Mouse (Mus musculus) bone marrow macrophage, adult 2 months (primary cell): Measurements from ENCODE around the gene Bnipl. TPM values are rescaled to one million over a fixed set of nuclear protein-coding genes. Genes with fewer than 3 reads are reported as not detected.

ENCODE experiments used
- H3K27ac ChIP-seq: 2 replicates; pipeline ENCODE4 v1.5.1; 2012; ENCODE audit warnings: low read depth, low read length; ENCODE audit not compliant: insufficient read depth
- H3K4me1 ChIP-seq: 2 replicates; pipeline ENCODE4 v1.6.1; 2012; ENCODE audit warnings: low read length; ENCODE audit not compliant: control insufficient read depth, insufficient read depth
- H3K4me3 ChIP-seq: 2 replicates; pipeline ENCODE4 v1.5.1; 2012; ENCODE audit warnings: mild to moderate bottlenecking, low read length, moderate library complexity; ENCODE audit not compliant: insufficient read depth
- CTCF ChIP-seq: IDR thresholded peaks from 2 replicates; pipeline ENCODE4 v1.5.1; 2012; ENCODE audit warnings: low read depth, mild to moderate bottlenecking, low read length, moderate library complexity
- POLR2A ChIP-seq: IDR thresholded peaks from 2 replicates; pipeline ENCODE4 v1.6.1; 2012; ENCODE audit warnings: mild to moderate bottlenecking, low read depth, low read length, borderline replicate concordance
- polyA plus RNA-seq: library from polyadenylated mRNA; stranded (reverse); fragments of >200 nt; gene quantifications from 2 replicates; pipeline ENCODE4 v1.2.4, GENCODE M21; 2012; ENCODE audit not compliant: missing spikeins, insufficient read depth, insufficient read length

Gene Bnipl
- polyA plus RNA-seq, 1 experiment, result not detected

GRCm38 (mm10) chr3:95229781-95230494 lies 21.1 kb downstream of the Bnipl start:
- TF ChIP-seq CTCF (no peak), POLR2A (no peak)
- peak overlapping the region; percentile 99 for H3K27ac ChIP-seq
- peaks cover 18% of the 10 kb centered on the region for H3K4me1 ChIP-seq
- peak overlapping the region; percentile 88 for H3K4me3 ChIP-seq

DNA sequence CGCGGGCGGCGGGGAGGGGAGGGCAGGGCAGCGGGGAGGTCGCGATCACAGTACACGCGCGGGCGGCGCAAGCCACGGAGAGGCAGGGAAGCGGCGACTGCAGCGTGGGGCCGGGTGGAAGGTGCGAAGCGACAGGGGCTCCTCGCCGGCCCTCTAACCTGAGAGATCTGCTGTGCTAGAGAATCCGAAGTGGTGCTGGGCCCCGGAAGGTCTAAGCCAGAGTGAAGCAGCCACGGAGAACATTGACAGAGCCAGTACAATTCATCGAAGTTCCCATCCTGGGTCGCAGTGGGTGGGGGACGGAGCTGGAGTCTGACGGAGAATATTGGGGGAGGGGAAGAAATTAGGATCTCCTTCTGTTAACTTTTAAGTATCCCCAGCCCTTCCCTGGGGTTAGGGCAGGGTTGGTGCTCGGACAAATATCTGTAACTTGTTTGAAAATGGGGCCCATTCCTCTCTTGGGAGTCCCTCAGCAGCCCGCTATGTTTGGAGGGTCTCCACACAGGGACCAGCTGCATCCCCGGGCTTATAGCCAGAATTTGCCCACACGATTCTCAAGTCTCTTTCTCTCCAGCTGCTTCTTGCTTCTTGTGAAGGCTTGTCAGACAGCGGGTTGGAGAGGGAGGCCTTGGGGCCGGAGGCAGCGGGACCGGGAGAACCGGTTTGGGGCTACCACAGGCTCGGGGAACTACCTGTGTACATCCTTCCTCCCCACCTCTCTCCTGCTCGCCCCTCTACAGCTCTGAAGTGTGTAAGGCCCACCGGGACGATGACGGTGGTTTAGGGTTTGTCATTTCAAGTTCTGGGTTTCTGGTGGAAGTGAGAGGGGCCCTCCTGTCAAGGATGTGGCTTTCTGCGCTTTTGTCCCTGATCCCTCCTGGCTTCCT lies 21.9 kb downstream of the Bnipl start:
- Histone ChIP-seq H3K4me3 (peak overlapping the region; percentile 88), H3K27ac (peak overlapping the region; percentile 99), H3K4me1 (peaks cover 18% of the 10 kb centered on the region)
- TF ChIP-seq POLR2A, result no peak
- TF ChIP-seq CTCF, result no peak

- peaks cover 18% of the 10 kb centered on the region for H3K4me1 ChIP-seq
- no peak for TF ChIP-seq CTCF
- peak; percentile 9; the same call in 1 of the 2 replicates for TF ChIP-seq POLR2A
These were observed 22.7 kb downstream of the Bnipl start, which contains the start of gene Cdc42se1 for GRCm38 (mm10) chr3:95228148-95228893. TSS of gene Cdc42se1 (plus strand) at chr3:95228732.

GRCm38 (mm10) chr3:95227214-95227613 lies 23.8 kb downstream of the Bnipl start:
- peak overlapping the region; percentile 55 for H3K4me3 ChIP-seq
- H3K4me1 ChIP-seq, result peaks cover 11% of the 10 kb centered on the region
- H3K27ac ChIP-seq, result peak overlapping the region; percentile 26
- no peak for TF ChIP-seq CTCF

More at GRCm38 (mm10) chr3:95228148-95228893, 22.7 kb downstream of the Bnipl start, which contains the start of gene Cdc42se1:
- H3K27ac ChIP-seq, result peak within 1 kb of the TSS; percentile 99
- peak within 1 kb of the TSS; percentile 88 for H3K4me3 ChIP-seq

- Histone ChIP-seq H3K4me1 (no peaks in the 10 kb centered on the region; the same call in 1 of the 2 replicates), H3K27ac (no peak overlapping the region), H3K4me3 (no peak overlapping the region)
- TF ChIP-seq POLR2A, result no peak
- TF ChIP-seq CTCF, result no peak
These were observed 26.7 kb downstream of the Bnipl start for GRCm38 (mm10) chr3:95224295-95224694.

GRCm38 (mm10) chr3:95223041-95223440 lies 28.0 kb downstream of the Bnipl start:
- Histone ChIP-seq H3K27ac (no peak overlapping the region), H3K4me1 (no peaks in the 10 kb centered on the region; the same call in 1 of the 2 replicates), H3K4me3 (no peak overlapping the region)
- TF ChIP-seq POLR2A (no peak), CTCF (no peak)

GRCm38 (mm10) chr3:95218466-95219137 lies 32.4 kb downstream of the Bnipl start:
- Histone ChIP-seq H3K4me1 (peaks cover 7% of the 10 kb centered on the region), H3K4me3 (peak overlapping the region; percentile 74), H3K27ac (peak overlapping the region; percentile 91)
- TF ChIP-seq POLR2A (no peak), CTCF (no peak)

DNA sequence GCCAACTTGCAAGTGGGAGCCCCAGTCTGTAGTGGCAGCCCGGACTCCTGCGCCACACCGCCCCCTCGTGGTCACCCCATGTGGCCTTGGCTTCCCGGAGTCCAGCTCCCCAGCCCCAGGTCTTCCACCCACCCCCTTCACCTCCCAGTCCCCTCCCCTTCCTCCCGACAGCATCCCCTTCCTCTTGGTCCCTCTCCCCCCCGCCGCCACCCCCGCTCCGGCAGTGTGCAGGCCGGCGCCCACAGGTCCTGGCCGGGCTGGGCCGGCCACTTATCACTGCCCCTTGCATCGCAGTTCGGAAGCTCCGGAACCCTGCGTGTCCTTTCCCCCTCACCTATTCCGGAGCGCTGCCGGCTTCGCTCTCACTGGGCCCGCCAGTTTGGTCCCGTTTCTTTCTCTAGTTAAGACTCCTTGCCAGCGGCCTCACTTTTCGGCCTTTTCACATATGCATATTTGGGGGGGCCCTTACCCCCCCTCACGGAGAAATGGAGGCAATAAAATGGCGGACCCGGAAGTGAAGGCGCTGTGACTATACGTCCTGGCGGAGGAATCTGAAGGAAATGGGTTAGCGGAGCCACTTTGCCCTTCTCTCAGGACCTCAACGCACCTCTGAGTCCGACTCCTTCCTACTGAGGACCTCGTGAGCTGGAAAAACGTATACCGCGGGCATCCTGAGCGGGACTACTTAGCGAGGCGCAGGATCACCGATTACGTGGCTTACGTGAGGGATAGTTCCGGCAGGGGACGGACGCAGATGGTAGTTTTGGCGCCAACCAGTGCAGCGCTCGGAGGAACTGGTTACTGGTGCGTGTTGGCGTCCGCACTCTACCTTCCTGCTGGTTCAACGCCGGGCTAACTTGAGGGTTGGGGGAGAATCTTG lies 33.5 kb downstream of the Bnipl start, which contains the start of gene Gabpb2:
Gene Gabpb2, minus strand, starts transcription at position 662 of the 880 bp plus-strand sequence.
- Histone ChIP-seq H3K4me1 (peaks cover 7% of the 10 kb centered on the region), H3K4me3 (peak within 1 kb of the TSS; percentile 74), H3K27ac (peak within 1 kb of the TSS; percentile 91)
- TF ChIP-seq POLR2A (no peak), CTCF (peak; percentile 61)
